Mouse (Mus musculus): Measurements from ENCODE around the gene Tfcp2l1.

The Tfcp2l1 gene

GRCm38 (mm10) chr1:118658716-118659115 is 31.0 kb downstream of the Tfcp2l1 start:
- DNase-seq (ENCODE audit: low read depth): no peak

- DNase-seq (ENCODE audit: low read depth): no peak
These were observed 33.2 kb downstream of the Tfcp2l1 start for GRCm38 (mm10) chr1:118660880-118661465.

- DNase-seq (ENCODE audit: low read depth): no peak
These were observed 35.3 kb downstream of the Tfcp2l1 start for GRCm38 (mm10) chr1:118663062-118663461.

GRCm38 (mm10) chr1:118667536-118667935 is 39.8 kb downstream of the Tfcp2l1 start:
- no peak for DNase-seq (ENCODE audit: low read depth)

- no peak for DNase-seq (ENCODE audit: low read depth)
These were observed 44.5 kb downstream of the Tfcp2l1 start for GRCm38 (mm10) chr1:118672196-118672595.

GRCm38 (mm10) chr1:118674176-118674575 is 46.4 kb downstream of the Tfcp2l1 start:
- DNase-seq (ENCODE audit: low read depth): no peak

GRCm38 (mm10) chr1:118681980-118682379 is 54.2 kb downstream of the Tfcp2l1 start:
- no peak for DNase-seq (ENCODE audit: low read depth)

- no peak for DNase-seq (ENCODE audit: low read depth)
These were observed 55.9 kb downstream of the Tfcp2l1 start for GRCm38 (mm10) chr1:118683686-118684085.

- no peak for DNase-seq (ENCODE audit: low read depth)
These were observed 60.0 kb downstream of the Tfcp2l1 start for GRCm38 (mm10) chr1:118687726-118688125.

GRCm38 (mm10) chr1:118689830-118690229 is 62.1 kb downstream of the Tfcp2l1 start:
- no peak for DNase-seq (ENCODE audit: low read depth)

- no peak for DNase-seq (ENCODE audit: low read depth)
These were observed 66.7 kb downstream of the Tfcp2l1 start for GRCm38 (mm10) chr1:118694436-118694835.

- no peak for DNase-seq (ENCODE audit: low read depth)
These were observed 70.2 kb downstream of the Tfcp2l1 start for GRCm38 (mm10) chr1:118697906-118698305.

- no peak for DNase-seq (ENCODE audit: low read depth)
These were observed 71.6 kb downstream of the Tfcp2l1 start for GRCm38 (mm10) chr1:118699118-118699890.

- no peak for DNase-seq (ENCODE audit: low read depth)
These were observed 72.2 kb downstream of the Tfcp2l1 start for GRCm38 (mm10) chr1:118699961-118700360.

- no peak for DNase-seq (ENCODE audit: low read depth)
These were observed 83.9 kb downstream of the Tfcp2l1 start for GRCm38 (mm10) chr1:118711606-118712005.

- DNase-seq (ENCODE audit: low read depth): peak; percentile 67
These were observed 88.5 kb downstream of the Tfcp2l1 start for GRCm38 (mm10) chr1:118716225-118716624.

GRCm38 (mm10) chr1:118718055-118718454 is 90.3 kb downstream of the Tfcp2l1 start:
- no peak for DNase-seq (ENCODE audit: low read depth)

GRCm38 (mm10) chr1:118719699-118720098 is 92.0 kb downstream of the Tfcp2l1 start:
- no peak for DNase-seq (ENCODE audit: low read depth)

GRCm38 (mm10) chr1:118720474-118721095 is 92.8 kb downstream of the Tfcp2l1 start:
- DNase-seq (ENCODE audit: low read depth): no peak

GRCm38 (mm10) chr1:118727075-118727474 is 99.3 kb downstream of the Tfcp2l1 start:
- DNase-seq (ENCODE audit: low read depth): no peak

GRCm38 (mm10) chr1:118728796-118729195 is 101.1 kb downstream of the Tfcp2l1 start:
- no peak for DNase-seq (ENCODE audit: low read depth)
